Mouse (Mus musculus) liver, embryonic 13.5 days (tissue): ENCODE measurements around the gene Dennd1a. TPM values are rescaled to one million over a fixed set of nuclear protein-coding genes. Genes with fewer than 3 reads are reported as not detected.
A peak's percentile ranks its signal among the peaks of the same experiment; 100 is the strongest.

Experiments
- ATAC-seq: fragments of 200-750 bp; cut with Nextera tagmentation; 2 replicates; pipeline ENCODE4 v1.8.0; 2017; ENCODE audit warnings: low read depth, mild to moderate bottlenecking, moderate number of reproducible peaks, moderate library complexity
- DNase-seq: peaks from one replicate; pipeline ENCODE4 v3.0.0; 2022
- H3K27ac ChIP-seq: fragments of 300-500 bp; sonication (generic); 2 replicates; pipeline ENCODE4 v1.5.1; 2015; ENCODE audit warnings: moderate library complexity, mild to moderate bottlenecking, inconsistent platforms
- H3K27me3 ChIP-seq: fragments of 300-500 bp; sonication (generic); 2 replicates; pipeline ENCODE4 v1.6.1; 2015; ENCODE audit warnings: mild to moderate bottlenecking, inconsistent platforms
- H3K36me3 ChIP-seq: fragments of 300-500 bp; sonication (generic); 2 replicates; pipeline ENCODE4 v1.6.1; 2015; ENCODE audit warnings: mild to moderate bottlenecking, inconsistent platforms
- H3K4me1 ChIP-seq: fragments of 300-500 bp; sonication (generic); replicated peaks from 2 replicates; pipeline ENCODE4 v1.6.1; 2015; ENCODE audit warnings: inconsistent platforms
- H3K4me2 ChIP-seq: fragments of 300-500 bp; sonication (generic); 2 replicates; pipeline ENCODE4 v1.6.1; 2015; ENCODE audit warnings: inconsistent platforms, mild to moderate bottlenecking, moderate library complexity
- H3K4me3 ChIP-seq: fragments of 300-500 bp; sonication (generic); replicated peaks from 2 replicates; pipeline ENCODE4 v1.5.1; 2015; ENCODE audit warnings: mild to moderate bottlenecking, inconsistent platforms
- H3K9ac ChIP-seq: fragments of 300-500 bp; sonication (generic); 2 replicates; pipeline ENCODE4 v1.6.1; 2015; ENCODE audit warnings: mild to moderate bottlenecking, inconsistent platforms
- H3K9me3 ChIP-seq: fragments of 300-500 bp; sonication (generic); replicated peaks from 2 replicates; pipeline ENCODE4 v1.6.1; 2016; ENCODE audit warnings: inconsistent platforms
- WGBS: fragments of 180-500 bp; shearing (Covaris S2); methylation state at CpG from one replicate; pipeline ENCODE4 v1.1.7; 2015; ENCODE audit not compliant: insufficient replicate concordance; 5-methylcytosine and 5-hydroxymethylcytosine counted together
- polyA plus RNA-seq: library from polyadenylated mRNA; unstranded; fragments of >200 nt; fragmentation: Nextera tagmentation; extraction: Ambion mirVana; gene quantifications from 2 replicates; pipeline ENCODE4 v1.2.1, GENCODE M21; 2015

Gene Dennd1a
- polyA plus RNA-seq, 1 experiment from 2014 or later, result 7.6 TPM

- H3K4me2 ChIP-seq, result no peak overlapping the region
- no peaks in the 10 kb centered on the region for H3K9me3 ChIP-seq
- WGBS, result 78% methylated on average over 3 of the region's 3 CpGs
- peaks cover 47% of the 10 kb centered on the region for H3K4me1 ChIP-seq
- no peaks in the 10 kb centered on the region for H3K36me3 ChIP-seq
- H3K27ac ChIP-seq, result no peak overlapping the region
- no peak overlapping the region for H3K9ac ChIP-seq
- H3K27me3 ChIP-seq, result no peaks in the 10 kb centered on the region
- H3K4me3 ChIP-seq, result no peak overlapping the region
- ATAC-seq, result no peak
- no peak for DNase-seq
Observed at GRCm38 (mm10) chr2:38135427-38135826, 151.8 kb downstream of the Dennd1a start.

GRCm38 (mm10) chr2:38133036-38133825, 154.0 kb downstream of the Dennd1a start:
- Histone ChIP-seq H3K27me3 (no peaks in the 10 kb centered on the region), H3K4me2 (no peak overlapping the region), H3K9me3 (no peaks in the 10 kb centered on the region), H3K36me3 (no peaks in the 10 kb centered on the region), H3K4me1 (peaks cover 60% of the 10 kb centered on the region), H3K27ac (peak overlapping the region; percentile 76), H3K9ac (peak overlapping the region; percentile 26; the same call in 1 of the 2 replicates), H3K4me3 (no peak overlapping the region)
- DNase-seq, result no peak
- ATAC-seq, result 0 out of 2 replicates have a peak, but pooled peaks have one; percentile 25
- WGBS, result 49% methylated on average over 5 of the region's 5 CpGs

- H3K9me3 ChIP-seq, result no peaks in the 10 kb centered on the region
- H3K4me3 ChIP-seq, result no peak overlapping the region
- ATAC-seq (peak; percentile 91), DNase-seq (peak; percentile 45)
- 15% methylated on average over 1 of the region's 1 CpGs for WGBS
- peak overlapping the region; percentile 76 for H3K27ac ChIP-seq
- H3K9ac ChIP-seq, result peak overlapping the region; percentile 35; the same call in 1 of the 2 replicates
- H3K4me1 ChIP-seq, result peaks cover 65% of the 10 kb centered on the region
- peak overlapping the region; percentile 33; the same call in 1 of the 2 replicates for H3K4me2 ChIP-seq
- no peaks in the 10 kb centered on the region for H3K36me3 ChIP-seq
- no peaks in the 10 kb centered on the region for H3K27me3 ChIP-seq
Observed at GRCm38 (mm10) chr2:38132233-38132822, 154.9 kb downstream of the Dennd1a start.

- no peaks in the 10 kb centered on the region for H3K36me3 ChIP-seq
- H3K4me1 ChIP-seq, result peaks cover 69% of the 10 kb centered on the region
- H3K4me3 ChIP-seq, result no peak overlapping the region
- H3K9me3 ChIP-seq, result no peaks in the 10 kb centered on the region
- H3K9ac ChIP-seq, result peak overlapping the region; percentile 34; the same call in 1 of the 2 replicates
- H3K4me2 ChIP-seq, result peak overlapping the region; percentile 33; the same call in 1 of the 2 replicates
- H3K27ac ChIP-seq, result peak overlapping the region; percentile 76
- no peaks in the 10 kb centered on the region for H3K27me3 ChIP-seq
- 62% methylated on average over 1 of the region's 1 CpGs for WGBS
- DNase-seq (no peak), ATAC-seq (no peak)
Observed at GRCm38 (mm10) chr2:38131538-38131937, 155.7 kb downstream of the Dennd1a start.

- DNase-seq, result no peak
- Histone ChIP-seq H3K27ac (peak overlapping the region; percentile 34), H3K27me3 (no peaks in the 10 kb centered on the region), H3K36me3 (no peaks in the 10 kb centered on the region), H3K4me2 (no peak overlapping the region), H3K4me3 (no peak overlapping the region), H3K9me3 (no peaks in the 10 kb centered on the region), H3K9ac (no peak overlapping the region), H3K4me1 (peaks cover 81% of the 10 kb centered on the region)
- 72% methylated on average over 6 of the region's 6 CpGs for WGBS
- no peak for ATAC-seq
Observed at GRCm38 (mm10) chr2:38129961-38130802, 157.0 kb downstream of the Dennd1a start.

- Histone ChIP-seq H3K4me1 (peaks cover 67% of the 10 kb centered on the region), H3K9me3 (no peaks in the 10 kb centered on the region), H3K27ac (peak overlapping the region; percentile 91), H3K4me3 (peak overlapping the region; percentile 26; the same call in 1 of the 2 replicates), H3K9ac (peak overlapping the region; percentile 52; the same call in 1 of the 2 replicates), H3K27me3 (no peaks in the 10 kb centered on the region), H3K4me2 (peak overlapping the region; percentile 55), H3K36me3 (peaks cover 8% of the 10 kb centered on the region)
- WGBS, result 5% methylated on average over 3 of the region's 3 CpGs
- ATAC-seq (peak; percentile 88), DNase-seq (peak; percentile 65)
Observed at GRCm38 (mm10) chr2:38126383-38126732, 160.8 kb downstream of the Dennd1a start.

GRCm38 (mm10) chr2:38125671-38126382, 161.4 kb downstream of the Dennd1a start:
- ATAC-seq, result peak; percentile 91
- H3K4me1 ChIP-seq, result peaks cover 62% of the 10 kb centered on the region
- 27% methylated on average over 5 of the region's 5 CpGs for WGBS
- peak overlapping the region; percentile 91 for H3K27ac ChIP-seq
- peak; percentile 59 for DNase-seq
- H3K9me3 ChIP-seq, result no peaks in the 10 kb centered on the region
- peak overlapping the region; percentile 26 for H3K4me3 ChIP-seq
- H3K36me3 ChIP-seq, result peaks cover 8% of the 10 kb centered on the region
- no peaks in the 10 kb centered on the region for H3K27me3 ChIP-seq
- peak overlapping the region; percentile 55 for H3K4me2 ChIP-seq
- peak overlapping the region; percentile 52 for H3K9ac ChIP-seq

GRCm38 (mm10) chr2:38124727-38125126, 162.5 kb downstream of the Dennd1a start:
- Histone ChIP-seq H3K4me1 (peaks cover 51% of the 10 kb centered on the region), H3K36me3 (peaks cover 8% of the 10 kb centered on the region), H3K9me3 (no peaks in the 10 kb centered on the region), H3K4me2 (no peak overlapping the region), H3K27me3 (no peaks in the 10 kb centered on the region), H3K27ac (peak overlapping the region; percentile 91), H3K4me3 (no peak overlapping the region), H3K9ac (no peak overlapping the region)
- 80% methylated on average over 1 of the region's 1 CpGs for WGBS
- no peak for DNase-seq
- no peak for ATAC-seq

GRCm38 (mm10) chr2:38115000-38115399, 172.2 kb downstream of the Dennd1a start:
- Histone ChIP-seq H3K36me3 (0 out of 2 replicates have a peak, but pooled peaks cover 3% of the 10 kb centered on the region), H3K9ac (no peak overlapping the region), H3K27ac (no peak overlapping the region), H3K4me2 (no peak overlapping the region), H3K4me1 (peaks cover 22% of the 10 kb centered on the region), H3K27me3 (no peaks in the 10 kb centered on the region), H3K9me3 (no peaks in the 10 kb centered on the region), H3K4me3 (no peak overlapping the region)
- DNase-seq, result no peak
- no peak for ATAC-seq
- 55% methylated on average over 2 of the region's 2 CpGs for WGBS

- H3K4me2 ChIP-seq, result no peak overlapping the region
- H3K27ac ChIP-seq, result peak overlapping the region; percentile 37; the same call in 1 of the 2 replicates
- H3K36me3 ChIP-seq, result 0 out of 2 replicates have a peak, but pooled peaks cover 3% of the 10 kb centered on the region
- no peaks in the 10 kb centered on the region for H3K27me3 ChIP-seq
- H3K4me1 ChIP-seq, result peaks cover 26% of the 10 kb centered on the region
- 71% methylated on average over 5 of the region's 5 CpGs for WGBS
- DNase-seq (no peak), ATAC-seq (no peak)
- H3K9ac ChIP-seq, result no peak overlapping the region
- H3K9me3 ChIP-seq, result no peaks in the 10 kb centered on the region
- no peak overlapping the region for H3K4me3 ChIP-seq
Observed at GRCm38 (mm10) chr2:38111655-38112351, 175.4 kb downstream of the Dennd1a start.
